Mouse (Mus musculus): ENCODE data around the gene Sox1.

Sox1 gene

GRCm38 (mm10) chr8:12425906-12426305 lies 30.8 kb downstream of the Sox1 start:
- no peak for DNase-seq (ENCODE audit: low read depth, low spot score)

- no peak for DNase-seq (ENCODE audit: low read depth, low spot score)
Measured at GRCm38 (mm10) chr8:12427346-12427745, 32.3 kb downstream of the Sox1 start.

DNA sequence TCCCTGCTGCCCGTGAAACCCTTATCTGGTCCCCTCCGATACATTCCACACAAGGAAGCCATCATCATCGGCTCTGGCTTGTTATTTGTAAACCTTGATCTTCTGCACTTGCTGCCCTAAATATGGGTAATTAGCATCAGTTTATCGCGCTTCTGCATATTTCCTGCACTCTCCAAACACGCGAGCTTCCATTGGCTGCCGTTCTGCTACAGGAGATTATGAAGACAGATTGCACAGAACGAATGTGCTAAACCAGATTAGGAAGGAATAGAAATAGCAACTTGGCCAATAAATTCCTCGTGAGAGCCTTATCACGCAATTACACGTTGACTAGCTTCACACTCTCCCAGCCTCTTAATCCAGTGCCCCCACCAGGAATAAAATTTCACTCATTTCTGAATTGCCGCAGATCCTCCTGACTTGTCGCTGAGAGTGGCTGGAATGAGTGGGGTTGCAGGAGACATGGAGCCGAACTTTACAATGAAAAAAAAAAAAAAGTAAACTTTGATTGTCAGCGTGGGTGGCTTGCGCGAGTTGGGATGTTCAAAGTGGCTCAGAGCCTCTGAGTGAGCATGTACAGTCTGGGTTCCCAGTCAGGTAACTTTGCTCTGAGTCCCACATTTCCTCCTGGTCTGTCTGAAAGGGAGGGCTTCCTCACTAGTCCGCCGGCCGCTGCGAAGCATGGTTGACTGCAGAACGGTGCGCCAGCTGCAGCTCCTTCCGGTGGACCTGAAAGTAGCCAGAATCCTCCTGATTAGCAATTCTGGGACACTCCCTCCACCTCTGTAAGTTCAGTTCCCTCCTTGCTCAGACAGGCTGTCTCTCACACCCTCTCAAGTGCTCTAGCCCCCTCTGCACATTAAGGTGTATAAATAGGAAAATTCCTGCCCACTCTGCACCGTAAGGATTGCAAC lies 33.0 kb downstream of the Sox1 start:
- DNase-seq (ENCODE audit: low read depth, low spot score), result no peak

GRCm38 (mm10) chr8:12428931-12429330 lies 33.8 kb downstream of the Sox1 start:
- no peak for DNase-seq (ENCODE audit: low read depth, low spot score)

GRCm38 (mm10) chr8:12429601-12430172 lies 34.6 kb downstream of the Sox1 start:
- DNase-seq (ENCODE audit: low read depth, low spot score), result no peak

DNA sequence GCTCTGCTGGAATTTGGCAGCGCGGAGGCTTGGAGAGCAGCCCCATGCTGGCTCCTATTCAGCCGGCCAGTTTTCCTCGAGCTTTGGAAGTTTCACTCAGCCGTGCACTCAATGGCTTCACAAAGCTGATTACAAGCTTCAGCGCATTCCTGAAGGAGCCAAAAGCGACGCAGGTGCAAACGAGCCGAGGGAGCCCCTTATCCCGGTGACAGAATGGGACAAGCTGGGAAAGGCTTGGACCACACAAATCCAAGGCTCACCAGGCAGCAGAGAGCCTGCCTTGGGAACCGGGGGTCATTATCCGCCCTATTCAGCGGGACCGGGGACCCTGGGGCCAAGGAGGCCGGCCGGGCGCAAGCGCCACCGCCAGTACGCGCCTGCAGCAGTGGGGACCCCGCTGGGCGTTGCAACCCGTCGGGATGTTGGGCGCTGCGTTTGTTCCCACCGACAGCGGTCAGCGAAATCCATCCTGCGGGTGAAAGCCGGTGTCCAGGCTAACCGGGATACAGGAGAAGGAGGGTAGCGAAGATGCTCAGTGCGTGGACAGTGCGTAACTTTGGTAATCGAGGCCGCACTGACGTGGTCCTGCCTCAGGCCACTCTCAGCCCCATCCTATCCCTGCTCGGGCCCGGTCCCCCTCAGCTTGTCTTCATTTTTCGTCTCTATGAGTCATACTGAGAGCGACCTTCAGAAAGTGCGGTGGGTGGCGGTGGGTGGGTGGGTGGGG lies 35.2 kb downstream of the Sox1 start:
- peak; percentile 73 for DNase-seq (ENCODE audit: low read depth, low spot score)

DNA sequence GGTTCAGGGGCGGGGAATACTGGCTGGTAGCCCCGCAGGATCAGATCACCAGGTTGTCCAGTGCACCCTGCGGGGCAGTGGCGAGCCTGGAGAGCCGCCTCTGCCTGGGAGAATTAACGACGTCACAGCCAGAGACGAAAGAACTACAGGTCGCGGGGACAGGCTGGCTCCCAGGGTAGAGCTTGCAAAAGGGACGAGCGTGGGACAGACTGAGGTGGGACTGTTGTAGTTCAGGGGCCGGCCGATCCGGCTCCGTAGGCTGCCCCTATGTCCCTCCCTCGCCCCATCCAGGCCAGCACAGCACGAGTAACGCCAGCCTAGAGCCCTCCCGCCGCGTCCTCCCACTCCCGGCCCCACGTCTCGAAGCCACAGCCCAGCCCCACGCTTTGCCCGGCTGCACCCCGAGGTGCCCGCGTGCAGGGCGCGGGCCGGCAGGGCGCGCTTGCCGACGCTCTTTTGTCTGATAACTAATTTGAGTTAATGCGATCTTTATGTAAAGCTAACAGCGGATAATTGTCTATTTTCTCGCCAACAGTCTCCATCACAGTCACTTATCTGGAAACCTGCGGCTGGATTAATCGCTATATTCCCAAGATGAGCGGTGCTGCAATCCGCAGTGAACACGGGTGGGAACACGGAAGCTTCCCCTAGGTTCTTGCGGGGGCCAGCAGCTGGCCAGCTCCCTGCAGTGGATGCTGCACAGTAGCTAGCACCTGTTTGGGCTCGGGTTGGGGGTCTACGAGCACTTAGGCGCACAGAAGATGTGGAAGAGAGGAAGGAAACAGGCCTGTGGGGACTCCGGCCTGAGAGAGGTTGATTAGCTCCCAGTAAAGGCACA lies 36.0 kb downstream of the Sox1 start:
- DNase-seq (ENCODE audit: low read depth, low spot score), result no peak

- no peak for DNase-seq (ENCODE audit: low read depth, low spot score)
Measured at GRCm38 (mm10) chr8:12431738-12432055, 36.6 kb downstream of the Sox1 start.

- DNase-seq (ENCODE audit: low read depth, low spot score), result no peak
Measured at GRCm38 (mm10) chr8:12432546-12432945, 37.5 kb downstream of the Sox1 start.

- no peak for DNase-seq (ENCODE audit: low read depth, low spot score)
Measured at GRCm38 (mm10) chr8:12434771-12435170, 39.7 kb downstream of the Sox1 start.

GRCm38 (mm10) chr8:12438021-12438420 lies 42.9 kb downstream of the Sox1 start:
- no peak for DNase-seq (ENCODE audit: low read depth, low spot score)

DNA sequence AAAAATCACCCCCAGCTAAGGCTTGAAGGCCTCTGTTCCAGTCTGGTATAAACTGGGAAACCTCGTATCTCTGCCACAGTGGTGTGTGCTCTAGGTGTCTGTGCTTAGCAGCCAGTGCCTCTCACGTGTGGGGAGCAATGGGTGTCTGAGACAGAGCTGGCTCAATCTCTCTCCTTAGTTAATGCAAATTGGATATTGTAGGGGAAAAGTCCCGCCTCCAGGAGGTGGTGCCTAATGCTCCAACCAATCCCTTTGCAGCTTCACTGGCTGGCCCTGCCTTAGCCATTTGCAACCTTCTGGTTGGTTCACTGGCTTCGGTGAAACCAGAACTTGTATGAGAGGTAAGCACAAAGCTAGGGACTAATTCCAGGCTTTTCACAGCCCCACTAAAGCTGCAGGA lies 43.9 kb downstream of the Sox1 start:
- no peak for DNase-seq (ENCODE audit: low read depth, low spot score)

- no peak for DNase-seq (ENCODE audit: low read depth, low spot score)
Measured at GRCm38 (mm10) chr8:12439846-12440245, 44.8 kb downstream of the Sox1 start.

- no peak for DNase-seq (ENCODE audit: low read depth, low spot score)
Measured at GRCm38 (mm10) chr8:12440997-12441396, 45.9 kb downstream of the Sox1 start.

- no peak for DNase-seq (ENCODE audit: low read depth, low spot score)
Measured at GRCm38 (mm10) chr8:12445258-12445657, 50.2 kb downstream of the Sox1 start.

DNA sequence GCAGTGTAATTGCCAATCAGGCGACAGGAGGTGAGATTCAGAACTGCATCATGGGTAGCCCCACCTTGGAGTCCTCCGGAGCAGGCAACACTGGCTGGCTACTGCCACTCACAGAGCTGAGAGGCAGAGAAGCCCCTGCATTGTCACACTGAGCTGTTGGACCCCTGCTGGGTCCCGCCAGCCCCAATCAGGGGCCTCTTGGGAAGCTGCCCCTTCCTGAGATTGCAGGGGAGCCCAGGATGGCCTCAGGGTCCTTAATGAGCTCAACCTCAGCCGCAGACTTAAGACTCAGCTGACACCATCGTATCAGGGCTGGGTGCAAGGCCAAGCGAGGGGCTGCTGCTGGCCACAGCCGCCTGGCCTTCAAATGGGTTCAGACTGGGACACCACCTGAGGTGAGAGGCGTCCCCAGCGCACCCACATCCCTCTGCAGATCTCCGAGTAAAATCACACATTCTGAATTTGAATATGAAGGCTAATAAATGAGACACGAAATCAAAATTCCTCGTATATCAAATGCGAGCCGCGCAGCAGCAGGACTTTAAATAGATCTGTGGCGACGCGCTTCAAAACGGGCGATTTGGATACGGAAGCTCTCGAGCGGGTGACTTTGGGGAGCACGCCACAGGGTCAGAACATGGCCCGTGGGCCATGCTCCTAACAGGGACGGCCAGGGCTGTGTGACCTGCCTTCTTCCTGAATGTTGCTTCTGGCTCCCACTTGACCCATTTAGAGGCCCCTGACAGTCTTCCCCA lies 51.0 kb downstream of the Sox1 start:
- DNase-seq (ENCODE audit: low read depth, low spot score), result no peak
